Mouse (Mus musculus): ENCODE data around the gene Rpa1.

DNA sequence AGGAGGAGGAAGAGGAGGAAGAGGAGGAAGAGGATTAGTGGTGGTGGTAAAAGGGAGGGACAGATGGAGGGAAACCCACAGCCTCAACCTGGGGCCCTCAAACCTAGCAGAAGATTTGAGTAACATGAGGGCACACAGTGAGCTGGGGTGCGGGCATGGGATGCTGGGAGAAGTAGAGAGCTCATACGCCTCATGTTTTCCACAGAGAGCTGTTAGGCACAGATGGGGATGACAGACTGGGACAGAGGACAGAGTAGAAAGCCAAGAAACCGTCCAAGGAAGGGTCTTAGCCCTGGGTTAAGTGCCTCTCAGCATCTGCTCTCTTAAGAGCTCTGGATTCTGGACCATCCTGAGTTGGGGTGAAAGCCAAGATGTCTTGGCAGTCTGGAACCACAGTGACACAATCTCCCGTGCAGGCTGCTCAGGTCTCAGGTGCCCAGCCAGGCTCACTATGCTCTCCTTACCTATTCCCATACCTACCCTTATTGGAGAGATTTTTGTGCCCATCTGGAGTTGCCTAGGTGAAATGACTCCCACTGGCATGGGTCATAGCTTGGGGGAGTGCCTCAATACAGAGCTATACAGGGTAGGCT, 91.0 kb downstream of the Rpa1 start:
- no peak for TF ChIP-seq POLR2A (IDR thresholded peaks at IDR 0.05; ENCODE audit: borderline replicate concordance, low read depth, low read length)
- no peak for TF ChIP-seq CTCF (IDR thresholded peaks at IDR 0.05; ENCODE audit: low read depth, low read length)

Data from bone marrow macrophage, adult 2 months (primary cell).